Mouse (Mus musculus): Measurements from ENCODE around the gene Gamt. TPM values are rescaled to one million over a fixed set of nuclear protein-coding genes. Genes with fewer than 3 reads are reported as not detected.
A peak's percentile ranks its signal among the peaks of the same experiment; 100 is the strongest.

Gamt gene
- polyA plus RNA-seq, 1 experiment from 2014 or later: 26.6 TPM

- H3K4me3 ChIP-seq: peak overlapping the region; percentile 94
- H3K4me1 ChIP-seq: peaks cover 65% of the 10 kb centered on the region
- H3K36me3 ChIP-seq: peaks cover 9% of the 10 kb centered on the region
- WGBS: 1% methylated on average over 79 of the region's 81 CpGs
- peak overlapping the region; percentile 74 for H3K27ac ChIP-seq
- no peaks in the 10 kb centered on the region for H3K9me3 ChIP-seq (replicated peaks)
- ATAC-seq (ENCODE audit: low FRiP score): peak; percentile 78
- H3K9ac ChIP-seq: peak overlapping the region; percentile 96
- H3K4me2 ChIP-seq (replicated peaks): peak overlapping the region; percentile 57
- H3K27me3 ChIP-seq: no peaks in the 10 kb centered on the region
Measured at GRCm38 (mm10) chr10:80264341-80265148, 3.7 kb upstream of the Gamt start.

GRCm38 (mm10) chr10:80262776-80263365, 2.1 kb upstream of the Gamt start:
- WGBS: 94% methylated on average over 10 of the region's 10 CpGs
- no peak overlapping the region for H3K4me2 ChIP-seq (replicated peaks)
- H3K27me3 ChIP-seq: no peaks in the 10 kb centered on the region
- no peaks in the 10 kb centered on the region for H3K9me3 ChIP-seq (replicated peaks)
- H3K27ac ChIP-seq: no peak overlapping the region
- no peak overlapping the region for H3K9ac ChIP-seq
- peaks cover 16% of the 10 kb centered on the region for H3K36me3 ChIP-seq
- no peak overlapping the region for H3K4me3 ChIP-seq
- H3K4me1 ChIP-seq: peaks cover 58% of the 10 kb centered on the region
- ATAC-seq (ENCODE audit: low FRiP score): no peak

GRCm38 (mm10) chr10:80262169-80262568, 1.4 kb upstream of the Gamt start:
- Histone ChIP-seq H3K9ac (no peak overlapping the region), H3K4me3 (no peak overlapping the region), H3K36me3 (peaks cover 16% of the 10 kb centered on the region), H3K27ac (peak overlapping the region; percentile 90; the same call in 1 of the 2 replicates), H3K27me3 (no peaks in the 10 kb centered on the region), H3K9me3 (replicated peaks) (no peaks in the 10 kb centered on the region), H3K4me2 (replicated peaks) (peak overlapping the region; percentile 83; the same call in 1 of the 2 replicates), H3K4me1 (peaks cover 51% of the 10 kb centered on the region)
- WGBS: 73% methylated on average over 12 of the region's 12 CpGs
- ATAC-seq (ENCODE audit: low FRiP score): no peak

GRCm38 (mm10) chr10:80261585-80261968, 765 bp upstream of the Gamt start:
- no peaks in the 10 kb centered on the region for H3K27me3 ChIP-seq
- H3K9me3 ChIP-seq (replicated peaks): no peaks in the 10 kb centered on the region
- peak overlapping the region; percentile 83 for H3K4me2 ChIP-seq (replicated peaks)
- ATAC-seq (ENCODE audit: low FRiP score): peak; percentile 51
- H3K4me3 ChIP-seq: peak overlapping the region; percentile 43
- peak overlapping the region; percentile 90 for H3K27ac ChIP-seq
- H3K4me1 ChIP-seq: peaks cover 46% of the 10 kb centered on the region
- H3K36me3 ChIP-seq: peaks cover 21% of the 10 kb centered on the region
- H3K9ac ChIP-seq: peak overlapping the region; percentile 70
- WGBS: under 1% methylated on average over 14 of the region's 14 CpGs

GRCm38 (mm10) chr10:80259861-80260641, 761 bp downstream of the Gamt start:
- ATAC-seq (ENCODE audit: low FRiP score): no peak
- H3K9me3 ChIP-seq (replicated peaks): no peaks in the 10 kb centered on the region
- peak overlapping the region; percentile 90 for H3K27ac ChIP-seq
- H3K4me3 ChIP-seq: peak overlapping the region; percentile 43
- H3K4me1 ChIP-seq: peaks cover 41% of the 10 kb centered on the region
- H3K36me3 ChIP-seq: peaks cover 37% of the 10 kb centered on the region
- peak overlapping the region; percentile 83 for H3K4me2 ChIP-seq (replicated peaks)
- H3K27me3 ChIP-seq: no peaks in the 10 kb centered on the region
- peak overlapping the region; percentile 70 for H3K9ac ChIP-seq
- 3% methylated on average over 19 of the region's 19 CpGs for WGBS

- H3K9me3 ChIP-seq (replicated peaks): no peaks in the 10 kb centered on the region
- H3K9ac ChIP-seq: peak overlapping the region; percentile 70; the same call in 1 of the 2 replicates
- peak overlapping the region; percentile 83 for H3K4me2 ChIP-seq (replicated peaks)
- no peak for ATAC-seq (ENCODE audit: low FRiP score)
- H3K4me3 ChIP-seq: no peak overlapping the region
- H3K36me3 ChIP-seq: peaks cover 43% of the 10 kb centered on the region
- H3K4me1 ChIP-seq: peaks cover 41% of the 10 kb centered on the region
- WGBS: 83% methylated on average over 6 of the region's 6 CpGs
- peak overlapping the region; percentile 90 for H3K27ac ChIP-seq
- H3K27me3 ChIP-seq: no peaks in the 10 kb centered on the region
Measured at GRCm38 (mm10) chr10:80259463-80259805, 1.4 kb downstream of the Gamt start.

- 92% methylated on average over 14 of the region's 14 CpGs for WGBS
- peak overlapping the region; percentile 83; the same call in 1 of the 2 replicates for H3K4me2 ChIP-seq (replicated peaks)
- peaks cover 48% of the 10 kb centered on the region for H3K36me3 ChIP-seq
- ATAC-seq (ENCODE audit: low FRiP score): no peak
- H3K9ac ChIP-seq: 0 out of 2 replicates have a peak overlapping the region, but pooled peaks have one; percentile 70
- no peak overlapping the region for H3K27ac ChIP-seq
- H3K27me3 ChIP-seq: no peaks in the 10 kb centered on the region
- no peaks in the 10 kb centered on the region for H3K9me3 ChIP-seq (replicated peaks)
- H3K4me1 ChIP-seq: peaks cover 41% of the 10 kb centered on the region
- no peak overlapping the region for H3K4me3 ChIP-seq
Measured at GRCm38 (mm10) chr10:80258752-80259462, 1.9 kb downstream of the Gamt start.

- H3K27ac ChIP-seq: no peak overlapping the region
- H3K4me1 ChIP-seq: peaks cover 41% of the 10 kb centered on the region
- ATAC-seq (ENCODE audit: low FRiP score): no peak
- no peak overlapping the region for H3K4me2 ChIP-seq (replicated peaks)
- WGBS: 87% methylated on average over 2 of the region's 2 CpGs
- no peaks in the 10 kb centered on the region for H3K27me3 ChIP-seq
- no peak overlapping the region for H3K4me3 ChIP-seq
- H3K36me3 ChIP-seq: peaks cover 56% of the 10 kb centered on the region
- H3K9ac ChIP-seq: no peak overlapping the region
- H3K9me3 ChIP-seq (replicated peaks): no peaks in the 10 kb centered on the region
Measured at GRCm38 (mm10) chr10:80257936-80258335, 2.9 kb downstream of the Gamt start.

- H3K27ac ChIP-seq: no peak overlapping the region
- no peaks in the 10 kb centered on the region for H3K9me3 ChIP-seq (replicated peaks)
- 0 out of 2 replicates have a peak overlapping the region, but pooled peaks have one; percentile 23 for H3K9ac ChIP-seq
- H3K36me3 ChIP-seq: peaks cover 60% of the 10 kb centered on the region
- no peak overlapping the region for H3K4me3 ChIP-seq
- peaks cover 29% of the 10 kb centered on the region for H3K4me1 ChIP-seq
- WGBS: 91% methylated on average over 5 of the region's 5 CpGs
- H3K27me3 ChIP-seq: no peaks in the 10 kb centered on the region
- no peak overlapping the region for H3K4me2 ChIP-seq (replicated peaks)
- no peak for ATAC-seq (ENCODE audit: low FRiP score)
Measured at GRCm38 (mm10) chr10:80255881-80256535, 4.8 kb downstream of the Gamt start.

GRCm38 (mm10) chr10:80254331-80255297, 6.2 kb downstream of the Gamt start:
- no peak overlapping the region for H3K9ac ChIP-seq
- H3K4me1 ChIP-seq: peaks cover 26% of the 10 kb centered on the region
- H3K4me2 ChIP-seq (replicated peaks): no peak overlapping the region
- H3K27me3 ChIP-seq: no peaks in the 10 kb centered on the region
- WGBS: 97% methylated on average over 26 of the region's 26 CpGs
- peaks cover 60% of the 10 kb centered on the region for H3K36me3 ChIP-seq
- no peak for ATAC-seq (ENCODE audit: low FRiP score)
- H3K4me3 ChIP-seq: no peak overlapping the region
- no peaks in the 10 kb centered on the region for H3K9me3 ChIP-seq (replicated peaks)
- H3K27ac ChIP-seq: no peak overlapping the region

Measured in hindbrain, embryonic 12.5 days (tissue).